Mouse (Mus musculus): Measurements from ENCODE around the gene Dlg3.

GRCm38 (mm10) chrX:100741940-100742339, 25.6 kb upstream of the Dlg3 start:
- TF ChIP-seq MAFK (IDR thresholded peaks at IDR 0.05; ENCODE audit: insufficient replicate concordance, low read length) = no peak
- no peak for TF ChIP-seq POLR2A (IDR thresholded peaks at IDR 0.05; ENCODE audit: low read depth, low read length)
- TF ChIP-seq ZC3H11A (IDR thresholded peaks at IDR 0.05; ENCODE audit: low read depth, low read length) = no peak
- no peak for TF ChIP-seq ZMIZ1 (IDR thresholded peaks at IDR 0.05; ENCODE audit: low read depth, low read length)
- no peak for TF ChIP-seq MAX (IDR thresholded peaks at IDR 0.05; ENCODE audit: low read length)
- peak in 1 of 2 experiments; percentile 54; a peak in 2 of 4 replicates for TF ChIP-seq CTCF (conservative IDR thresholded peaks at IDR 0.05 in 1 of 2, IDR thresholded peaks at IDR 0.05 in 1 of 2; ENCODE audit: low read depth in 2 of 2, low read length in 2 of 2)
- no peak for TF ChIP-seq MYC (IDR thresholded peaks at IDR 0.05; ENCODE audit: low read depth, low read length)
- no peak for TF ChIP-seq BHLHE40 (IDR thresholded peaks at IDR 0.05; ENCODE audit: low read depth, low read length)
- no peak for TF ChIP-seq MAZ (IDR thresholded peaks at IDR 0.05; ENCODE audit: low read depth, low read length)

Measured in CH12.LX (cell line).